Mouse (Mus musculus): ENCODE results near the gene Pla2g5. TPM values are rescaled to one million over a fixed set of nuclear protein-coding genes. Genes with fewer than 3 reads are reported as not detected.

The Pla2g5 gene
- polyA plus RNA-seq, 1 experiment from 2014 or later = not detected

- Histone ChIP-seq H3K4me3 (ENCODE audit: low read depth, low read length) (no peak overlapping the region), H3K36me3 (replicated peaks; ENCODE audit: insufficient read depth, low read length) (no peaks in the 10 kb centered on the region), H3K9ac (replicated peaks) (no peak overlapping the region), H3K27ac (ENCODE audit: low read depth) (no peak overlapping the region), H3K9me3 (ENCODE audit: low read length) (no peaks in the 10 kb centered on the region), H3K27me3 (ENCODE audit: insufficient read depth, low read length) (no peaks in the 10 kb centered on the region), H3K4me1 (ENCODE audit: insufficient read depth) (no peaks in the 10 kb centered on the region), H3K4me2 (ENCODE audit: low read depth, low read length) (no peak overlapping the region)
- DNase-seq = no peak
- 33% methylated on average over 20 of the region's 20 CpGs for WGBS (ENCODE audit: insufficient replicate concordance)
- TF ChIP-seq EP300 (IDR thresholded peaks at IDR 0.05; ENCODE audit: low read depth) (no peak), CTCF (IDR thresholded peaks at IDR 0.05; ENCODE audit: low read depth) (no peak)
- no peak for ATAC-seq
Measured at GRCm38 (mm10) chr4:138777417-138778407, 85.6 kb downstream of the Pla2g5 start.

GRCm38 (mm10) chr4:138775435-138775834 lies 87.8 kb downstream of the Pla2g5 start, which contains the start of gene Pla2g2d:
Gene Pla2g2d, plus strand, starts transcription at chr4:138775735.
- H3K27me3 ChIP-seq (ENCODE audit: insufficient read depth, low read length) = no peaks in the 10 kb centered on the region
- no peak for ATAC-seq
- no peak for DNase-seq
- H3K9me3 ChIP-seq (ENCODE audit: low read length) = no peaks in the 10 kb centered on the region
- no peak for TF ChIP-seq EP300 (IDR thresholded peaks at IDR 0.05; ENCODE audit: low read depth)
- no peak for TF ChIP-seq CTCF (IDR thresholded peaks at IDR 0.05; ENCODE audit: low read depth)
- 60% methylated on average over 6 of the region's 6 CpGs for WGBS (ENCODE audit: insufficient replicate concordance)
- no peak within 1 kb of the TSS for H3K4me3 ChIP-seq (ENCODE audit: low read depth, low read length)
- no peak within 1 kb of the TSS for H3K4me2 ChIP-seq (ENCODE audit: low read depth, low read length)
- H3K4me1 ChIP-seq (ENCODE audit: insufficient read depth) = no peaks in the 10 kb centered on the region
- no peaks in the 10 kb centered on the region for H3K36me3 ChIP-seq (replicated peaks; ENCODE audit: insufficient read depth, low read length)
- no peak within 1 kb of the TSS for H3K9ac ChIP-seq (replicated peaks)
- no peak within 1 kb of the TSS for H3K27ac ChIP-seq (ENCODE audit: low read depth)

- TF ChIP-seq CTCF (IDR thresholded peaks at IDR 0.05; ENCODE audit: low read depth) (no peak), EP300 (IDR thresholded peaks at IDR 0.05; ENCODE audit: low read depth) (no peak)
- H3K27me3 ChIP-seq (ENCODE audit: insufficient read depth, low read length) = no peaks in the 10 kb centered on the region
- no peak overlapping the region for H3K9ac ChIP-seq (replicated peaks)
- ATAC-seq (no peak), DNase-seq (no peak)
- no peak overlapping the region for H3K27ac ChIP-seq (ENCODE audit: low read depth)
- H3K4me2 ChIP-seq (ENCODE audit: low read depth, low read length) = no peak overlapping the region
- no peak overlapping the region for H3K4me3 ChIP-seq (ENCODE audit: low read depth, low read length)
- no peaks in the 10 kb centered on the region for H3K4me1 ChIP-seq (ENCODE audit: insufficient read depth)
- H3K9me3 ChIP-seq (ENCODE audit: low read length) = no peaks in the 10 kb centered on the region
- 61% methylated on average over 5 of the region's 5 CpGs for WGBS (ENCODE audit: insufficient replicate concordance)
- no peaks in the 10 kb centered on the region for H3K36me3 ChIP-seq (replicated peaks; ENCODE audit: insufficient read depth, low read length)
Measured at GRCm38 (mm10) chr4:138772386-138772785, 90.9 kb downstream of the Pla2g5 start.

- DNase-seq (no peak), ATAC-seq (no peak)
- H3K9ac ChIP-seq (replicated peaks) = no peak overlapping the region
- H3K27me3 ChIP-seq (ENCODE audit: insufficient read depth, low read length) = no peaks in the 10 kb centered on the region
- H3K9me3 ChIP-seq (ENCODE audit: low read length) = no peaks in the 10 kb centered on the region
- H3K4me2 ChIP-seq (ENCODE audit: low read depth, low read length) = no peak overlapping the region
- H3K36me3 ChIP-seq (replicated peaks; ENCODE audit: insufficient read depth, low read length) = no peaks in the 10 kb centered on the region
- H3K4me3 ChIP-seq (ENCODE audit: low read depth, low read length) = no peak overlapping the region
- no peak overlapping the region for H3K27ac ChIP-seq (ENCODE audit: low read depth)
- H3K4me1 ChIP-seq (ENCODE audit: insufficient read depth) = no peaks in the 10 kb centered on the region
- TF ChIP-seq EP300 (IDR thresholded peaks at IDR 0.05; ENCODE audit: low read depth) (no peak), CTCF (IDR thresholded peaks at IDR 0.05; ENCODE audit: low read depth) (no peak)
- 65% methylated on average over 10 of the region's 10 CpGs for WGBS (ENCODE audit: insufficient replicate concordance)
Measured at GRCm38 (mm10) chr4:138771970-138772369, 91.3 kb downstream of the Pla2g5 start.

GRCm38 (mm10) chr4:138762266-138762665 lies 101.0 kb downstream of the Pla2g5 start:
- DNase-seq (no peak), ATAC-seq (no peak)
- no peak overlapping the region for H3K27ac ChIP-seq (ENCODE audit: low read depth)
- no peak overlapping the region for H3K9ac ChIP-seq (replicated peaks)
- no peak overlapping the region for H3K4me2 ChIP-seq (ENCODE audit: low read depth, low read length)
- H3K4me3 ChIP-seq (ENCODE audit: low read depth, low read length) = no peak overlapping the region
- WGBS (ENCODE audit: insufficient replicate concordance) = 55% methylated on average over 9 of the region's 9 CpGs
- no peaks in the 10 kb centered on the region for H3K9me3 ChIP-seq (ENCODE audit: low read length)
- TF ChIP-seq EP300 (IDR thresholded peaks at IDR 0.05; ENCODE audit: low read depth) = no peak
- no peaks in the 10 kb centered on the region for H3K27me3 ChIP-seq (ENCODE audit: insufficient read depth, low read length)
- no peaks in the 10 kb centered on the region for H3K36me3 ChIP-seq (replicated peaks; ENCODE audit: insufficient read depth, low read length)
- H3K4me1 ChIP-seq (ENCODE audit: insufficient read depth) = no peaks in the 10 kb centered on the region

GRCm38 (mm10) chr4:138757416-138757815 lies 105.9 kb downstream of the Pla2g5 start, which contains the start of gene Pla2g2f:
Gene Pla2g2f, minus strand, starts transcription at chr4:138757626.
- ATAC-seq (no peak), DNase-seq (no peak)
- H3K9ac ChIP-seq (replicated peaks) = no peak within 1 kb of the TSS
- TF ChIP-seq EP300 (IDR thresholded peaks at IDR 0.05; ENCODE audit: low read depth) = no peak
- TF ChIP-seq CTCF (IDR thresholded peaks at IDR 0.05; ENCODE audit: low read depth) = no peak
- H3K27me3 ChIP-seq (ENCODE audit: insufficient read depth, low read length) = no peaks in the 10 kb centered on the region
- H3K36me3 ChIP-seq (replicated peaks; ENCODE audit: insufficient read depth, low read length) = no peaks in the 10 kb centered on the region
- no peak within 1 kb of the TSS for H3K4me2 ChIP-seq (ENCODE audit: low read depth, low read length)
- H3K9me3 ChIP-seq (ENCODE audit: low read length) = no peaks in the 10 kb centered on the region
- no peaks in the 10 kb centered on the region for H3K4me1 ChIP-seq (ENCODE audit: insufficient read depth)
- H3K27ac ChIP-seq (ENCODE audit: low read depth) = no peak within 1 kb of the TSS
- 72% methylated on average over 8 of the region's 8 CpGs for WGBS (ENCODE audit: insufficient replicate concordance)
- no peak within 1 kb of the TSS for H3K4me3 ChIP-seq (ENCODE audit: low read depth, low read length)

All from liver, postnatal 0 days (tissue).